ENCODE assay signal across 8 mouse cellular contexts in the genomic region with DNA sequence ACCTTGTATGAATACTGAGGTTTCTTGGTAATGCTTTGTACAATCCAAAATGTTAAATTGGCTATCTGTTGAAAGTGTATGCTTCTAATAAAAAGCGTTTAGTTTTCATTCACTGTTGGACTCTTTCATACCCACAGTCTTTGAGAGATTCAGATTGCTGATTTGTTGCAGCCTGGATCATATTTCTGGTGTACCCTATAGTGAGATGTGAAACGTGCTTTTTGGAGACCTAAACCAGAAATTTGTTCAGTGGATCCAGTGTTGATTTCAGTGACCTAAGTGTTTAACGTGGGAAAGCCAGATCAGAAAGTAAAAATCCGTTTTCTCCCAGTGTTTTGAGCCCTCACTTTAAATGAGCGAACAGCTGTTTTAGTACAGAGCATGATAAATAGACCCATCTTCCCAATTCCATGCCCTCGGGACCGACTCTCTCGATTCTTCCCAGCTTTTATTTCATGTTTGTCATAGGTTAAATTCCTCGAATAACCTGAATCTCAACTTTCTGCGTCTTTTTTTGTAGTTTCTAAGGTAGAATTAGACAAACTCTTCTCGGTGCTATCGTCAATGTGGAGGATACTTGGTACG. TPM values are rescaled to one million over a fixed set of nuclear protein-coding genes. Genes with fewer than 3 reads are reported as not detected.
DNase-seq lines count a peak whose midpoint lies in the region; ATAC-seq lines count a peak whose summit lies in the region.

No protein-coding gene starts in this region.

- H3K27ac ChIP-seq in heart, embryonic 14.5 days (replicated peaks in 1 of 2; ENCODE audit: control insufficient read depth in 1 of 2, insufficient read depth in 1 of 2, low read depth in 2 of 2, low read length in 2 of 2): peak overlapping the region; percentile 99
- peak overlapping the region; percentile 97 for H3K27ac ChIP-seq in hindbrain, embryonic 10.5 days
- peak overlapping the region; percentile 91 for H3K27ac ChIP-seq in midbrain, embryonic 13.5 days

- H3K4me3 ChIP-seq in heart, embryonic 14.5 days (ENCODE audit: control insufficient read depth in 1 of 2, insufficient read depth in 1 of 2, low read depth in 1 of 2, low read length in 2 of 2): peak overlapping the region; percentile 51 to 86; a peak in 3 of 4 replicates
- peak overlapping the region; percentile 66 for H3K4me3 ChIP-seq in hindbrain, embryonic 10.5 days
- peak overlapping the region; percentile 46 for H3K4me3 ChIP-seq in midbrain, embryonic 13.5 days (replicated peaks)

- H3K36me3 ChIP-seq in heart, embryonic 14.5 days (ENCODE audit: control insufficient read depth, insufficient read depth, low read length): no peaks in the 10 kb centered on the region
- no peaks in the 10 kb centered on the region for H3K36me3 ChIP-seq in hindbrain, embryonic 10.5 days
- H3K36me3 ChIP-seq in midbrain, embryonic 13.5 days: no peaks in the 10 kb centered on the region

- peaks cover 0 to 23% of the 10 kb centered on the region in 2 experiments; a peak in 2 of 4 replicates for H3K4me1 ChIP-seq in heart, embryonic 14.5 days (ENCODE audit: control insufficient read depth in 2 of 2, insufficient read depth in 2 of 2, low read length in 2 of 2)
- H3K4me1 ChIP-seq in hindbrain, embryonic 10.5 days (replicated peaks): peaks cover 36% of the 10 kb centered on the region
- H3K4me1 ChIP-seq in midbrain, embryonic 13.5 days (replicated peaks): peaks cover 30% of the 10 kb centered on the region

- peak overlapping the region; percentile 95 for H3K9ac ChIP-seq in heart, embryonic 14.5 days (ENCODE audit: low read length)
- H3K9ac ChIP-seq in midbrain, embryonic 13.5 days (replicated peaks): peak overlapping the region; percentile 75

- no peak for ATAC-seq in heart, embryonic 14.5 days (ENCODE audit: insufficient number of reproducible peaks, insufficient read depth, low FRiP score, low read depth)
- ATAC-seq in midbrain, embryonic 13.5 days: no peak

- H3K9me3 ChIP-seq in heart, embryonic 14.5 days (ENCODE audit: control insufficient read depth, low read length): no peaks in the 10 kb centered on the region
- no peaks in the 10 kb centered on the region for H3K9me3 ChIP-seq in hindbrain, embryonic 10.5 days
- no peaks in the 10 kb centered on the region for H3K9me3 ChIP-seq in midbrain, embryonic 13.5 days

- DNase-seq in heart, postnatal 14 days: no peak
- peak; percentile 37 for DNase-seq in R1 (ENCODE audit: low read depth, low spot score)
- DNase-seq in hindbrain, embryonic 10.5 days (ENCODE audit: low spot score): no peak
- no peak for DNase-seq in urinary bladder, postnatal 25 days (ENCODE audit: low spot score)
- no peak for DNase-seq in ovary, postnatal 10 days (ENCODE audit: low spot score)
- DNase-seq in left cerebral cortex, adult 8-10 months (ENCODE audit: low spot score in 2 of 2): no peak

- intact Hi-C loops in heart, postnatal 14 days (cut with DNase I): no loop called here

- H3K4me2 ChIP-seq in heart, embryonic 14.5 days (ENCODE audit: low read length): peak overlapping the region; percentile 75
- peak overlapping the region; percentile 100 for H3K4me2 ChIP-seq in midbrain, embryonic 13.5 days (replicated peaks)

- H3K27me3 ChIP-seq in heart, embryonic 14.5 days (ENCODE audit: control insufficient read depth, insufficient read depth, low read length): no peaks in the 10 kb centered on the region
- H3K27me3 ChIP-seq in hindbrain, embryonic 10.5 days (ENCODE audit: insufficient read depth, poor library complexity, severe bottlenecking): no peaks in the 10 kb centered on the region
- no peaks in the 10 kb centered on the region for H3K27me3 ChIP-seq in midbrain, embryonic 13.5 days

- WGBS in heart, embryonic 14.5 days: 34% methylated on average over 13 of the region's 13 CpGs
- 39% methylated on average over 13 of the region's 13 CpGs for WGBS in hindbrain, embryonic 10.5 days
- WGBS in midbrain, embryonic 13.5 days: 40% methylated on average over 13 of the region's 13 CpGs

RNA-seq across cellular contexts. Expression of a gene that starts 1.7 kb away (rescaled TPM):
- 36.9 and 43.9 TPM in 2 replicates for polyA plus RNA-seq in heart, embryonic 14.5 days (2014; fragmentation: Nextera tagmentation; extraction: Ambion mirVana)
- total RNA-seq in heart, postnatal 14 days (2021): 100 to 1,000 TPM; 200 to 202 TPM
- 10.6 and 12.6 TPM in 2 replicates for polyA plus RNA-seq in hindbrain, embryonic 10.5 days (2016; fragmentation: Nextera tagmentation; extraction: Ambion mirVana)
- polyA plus RNA-seq in midbrain, embryonic 13.5 days (2015; fragmentation: Nextera tagmentation; extraction: Ambion mirVana): 9.8 and 11.1 TPM in 2 replicates
- 10 to 100 TPM; 69.7 to 80.4 (median 72.8) TPM for total RNA-seq in left cerebral cortex, adult 8-10 months (2022)

RNA-seq across cellular contexts. Expression of a gene that starts 5.1 kb away (rescaled TPM):
- 2.5 and 2.7 TPM in 2 replicates for polyA plus RNA-seq in heart, embryonic 14.5 days (2014; fragmentation: Nextera tagmentation; extraction: Ambion mirVana)
- total RNA-seq in heart, postnatal 14 days (2021): 10 to 100 TPM; 21.1 to 58.2 TPM
- polyA plus RNA-seq in hindbrain, embryonic 10.5 days (2016; fragmentation: Nextera tagmentation; extraction: Ambion mirVana): 6.9 and 8.6 TPM in 2 replicates
- polyA plus RNA-seq in midbrain, embryonic 13.5 days (2015; fragmentation: Nextera tagmentation; extraction: Ambion mirVana): 3.2 and 4.4 TPM in 2 replicates
- 1 to 10 TPM; 1.1 to 3.3 (median 2.8) TPM for total RNA-seq in left cerebral cortex, adult 8-10 months (2022)

RNA-seq across cellular contexts. Expression of a gene that starts 6.2 kb away (rescaled TPM):
- polyA plus RNA-seq in heart, embryonic 14.5 days (2014; fragmentation: Nextera tagmentation; extraction: Ambion mirVana): 1.7 and 2.3 TPM in 2 replicates
- total RNA-seq in heart, postnatal 14 days (2021): 10 to 100 TPM; 26.5 to 61.9 TPM
- polyA plus RNA-seq in hindbrain, embryonic 10.5 days (2016; fragmentation: Nextera tagmentation; extraction: Ambion mirVana): 1.8 and 2.4 TPM in 2 replicates
- 2.8 and 3.2 TPM in 2 replicates for polyA plus RNA-seq in midbrain, embryonic 13.5 days (2015; fragmentation: Nextera tagmentation; extraction: Ambion mirVana)
- total RNA-seq in left cerebral cortex, adult 8-10 months (2022): 10 to 100 TPM; 12.3 to 18.8 (median 16.3) TPM

RNA-seq across cellular contexts. Expression of a gene that starts 10.6 kb away (rescaled TPM):
- polyA plus RNA-seq in heart, embryonic 14.5 days (2014; fragmentation: Nextera tagmentation; extraction: Ambion mirVana): 14.5 and 14.6 TPM in 2 replicates
- 100 to 1,000 TPM in 1 of 2 experiments, 10 to 100 TPM in 1; 54.2 to 146 TPM for total RNA-seq in heart, postnatal 14 days (2021)
- 45.2 and 49.3 TPM in 2 replicates for polyA plus RNA-seq in hindbrain, embryonic 10.5 days (2016; fragmentation: Nextera tagmentation; extraction: Ambion mirVana)
- 28.4 and 31.0 TPM in 2 replicates for polyA plus RNA-seq in midbrain, embryonic 13.5 days (2015; fragmentation: Nextera tagmentation; extraction: Ambion mirVana)
- total RNA-seq in left cerebral cortex, adult 8-10 months (2022): 10 to 100 TPM; 18.4 to 30.4 (median 21.0) TPM

RNA-seq across cellular contexts. Expression of a gene that starts 11.7 kb away (rescaled TPM):
- polyA plus RNA-seq in heart, embryonic 14.5 days (2014; fragmentation: Nextera tagmentation; extraction: Ambion mirVana): 4.6 and 6.7 TPM in 2 replicates
- total RNA-seq in heart, postnatal 14 days (2021): 100 to 1,000 TPM in 1 of 2 experiments, 10 to 100 TPM in 1; 70.3 to 154 TPM
- 5.5 and 8.8 TPM in 2 replicates for polyA plus RNA-seq in hindbrain, embryonic 10.5 days (2016; fragmentation: Nextera tagmentation; extraction: Ambion mirVana)
- polyA plus RNA-seq in midbrain, embryonic 13.5 days (2015; fragmentation: Nextera tagmentation; extraction: Ambion mirVana): 6.3 and 8.7 TPM in 2 replicates
- total RNA-seq in left cerebral cortex, adult 8-10 months (2022): 10 to 100 TPM in 1 of 4 experiments, 1 to 10 TPM in 3; 5.3 to 12.2 (median 8.1) TPM
